Mouse (Mus musculus): ENCODE measurements around the gene Parva. TPM values are rescaled to one million over a fixed set of nuclear protein-coding genes. Genes with fewer than 3 reads are reported as not detected.

Parva gene
- polyA plus RNA-seq, 1 experiment from 2014 or later: 28.5 TPM

DNA sequence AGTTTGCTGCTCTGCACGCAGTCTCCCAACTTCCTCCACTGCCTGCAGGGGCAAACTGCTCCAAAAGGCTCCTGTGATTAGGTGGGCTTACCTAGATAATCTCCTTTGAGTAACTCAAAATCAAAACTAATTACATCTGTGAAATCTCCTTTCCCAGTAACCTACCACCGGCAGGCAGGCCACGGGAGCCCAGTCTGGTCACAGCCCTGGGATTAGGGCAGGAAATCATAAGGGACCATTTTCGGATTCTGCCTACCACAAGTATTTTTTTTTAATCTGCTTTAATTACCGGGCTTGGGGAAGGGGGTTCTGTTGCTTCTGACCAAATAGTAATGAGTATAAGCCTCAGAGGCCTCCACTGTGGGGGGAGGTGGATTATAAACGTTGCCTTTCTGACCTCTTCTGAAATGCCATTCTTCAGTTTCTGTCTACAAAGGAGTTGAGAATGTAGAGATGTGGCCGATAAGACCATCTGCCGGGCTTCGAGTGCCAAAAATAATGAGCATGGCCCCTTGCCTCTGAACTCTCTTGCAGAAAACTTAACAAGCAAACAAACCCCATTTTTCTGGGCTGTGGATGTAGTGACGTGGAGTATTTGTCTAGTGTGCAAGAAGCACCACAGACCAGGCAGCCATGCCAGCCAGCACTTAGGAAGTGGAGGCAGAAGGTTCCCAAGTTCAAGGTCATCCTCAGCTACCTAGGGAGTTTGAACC lies 83.2 kb downstream of the Parva start:
- H3K9ac ChIP-seq (ENCODE audit: low read depth, low read length): no peak overlapping the region
- no peaks in the 10 kb centered on the region for H3K36me3 ChIP-seq (ENCODE audit: control insufficient read depth, insufficient read depth, low read length)
- H3K4me1 ChIP-seq (ENCODE audit: control insufficient read depth, insufficient read depth, low read depth, low read length): no peaks in the 10 kb centered on the region; the same call in 1 of the 2 replicates
- 45% methylated on average over 10 of the region's 10 CpGs for WGBS
- no peak overlapping the region for H3K4me3 ChIP-seq (ENCODE audit: low read length)
- no peaks in the 10 kb centered on the region for H3K27me3 ChIP-seq (replicated peaks; ENCODE audit: control insufficient read depth, insufficient read depth, low read length)
- no peak overlapping the region for H3K4me2 ChIP-seq (ENCODE audit: low read length)
- no peak for ATAC-seq
- H3K27ac ChIP-seq (ENCODE audit: low read depth, low read length): no peak overlapping the region
- no peaks in the 10 kb centered on the region for H3K9me3 ChIP-seq (ENCODE audit: control insufficient read depth, low read length)

DNA sequence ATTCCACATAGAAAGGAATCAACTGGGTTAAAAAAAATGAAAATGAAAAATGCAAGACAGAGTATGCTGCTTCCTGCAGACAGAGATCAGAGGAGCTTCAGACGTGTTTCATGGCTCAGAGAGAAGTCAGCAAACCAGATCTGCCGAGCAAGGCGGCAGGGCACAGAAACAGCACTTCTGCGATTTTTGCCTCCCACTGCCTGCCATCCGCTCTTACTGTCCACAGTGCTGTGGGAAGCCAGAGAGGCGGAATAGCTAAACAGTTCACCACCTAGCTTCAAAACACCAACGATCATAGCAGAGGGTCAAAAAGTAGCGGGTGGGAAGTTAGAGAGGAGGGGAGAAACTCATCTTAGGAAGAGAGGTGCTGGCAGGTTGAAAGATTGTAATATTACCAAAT lies 84.0 kb downstream of the Parva start:
- Histone ChIP-seq H3K4me3 (ENCODE audit: low read length) (no peak overlapping the region), H3K27ac (ENCODE audit: low read depth, low read length) (no peak overlapping the region), H3K36me3 (ENCODE audit: control insufficient read depth, insufficient read depth, low read length) (no peaks in the 10 kb centered on the region), H3K4me2 (ENCODE audit: low read length) (no peak overlapping the region), H3K4me1 (ENCODE audit: control insufficient read depth, insufficient read depth, low read depth, low read length) (no peaks in the 10 kb centered on the region; the same call in 1 of the 2 replicates), H3K9me3 (ENCODE audit: control insufficient read depth, low read length) (no peaks in the 10 kb centered on the region), H3K27me3 (replicated peaks; ENCODE audit: control insufficient read depth, insufficient read depth, low read length) (no peaks in the 10 kb centered on the region), H3K9ac (ENCODE audit: low read depth, low read length) (no peak overlapping the region; the same call in 1 of the 2 replicates)
- 57% methylated on average over 8 of the region's 8 CpGs for WGBS
- ATAC-seq: no peak

DNA sequence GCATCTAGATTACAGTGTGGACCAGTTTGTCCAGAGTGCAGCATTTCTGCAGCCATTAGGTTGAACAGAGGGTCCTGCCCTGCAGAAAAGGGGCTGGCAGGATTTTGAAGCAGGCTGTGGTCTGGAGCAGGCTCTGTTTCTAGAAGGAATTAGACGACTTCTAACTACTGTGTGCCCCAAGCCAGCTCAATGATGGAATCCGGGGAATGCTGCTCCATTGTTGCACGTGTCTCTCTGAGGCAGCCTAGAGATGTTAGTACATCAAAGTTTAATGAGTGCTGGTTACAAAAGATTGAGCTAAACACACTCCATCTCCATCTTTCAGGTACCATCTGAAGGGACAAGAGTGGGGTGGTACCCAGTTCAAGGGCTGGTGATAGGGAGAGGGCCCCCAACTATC lies 85.0 kb downstream of the Parva start:
- Histone ChIP-seq H3K27me3 (replicated peaks; ENCODE audit: control insufficient read depth, insufficient read depth, low read length) (no peaks in the 10 kb centered on the region), H3K4me3 (ENCODE audit: low read length) (no peak overlapping the region), H3K36me3 (ENCODE audit: control insufficient read depth, insufficient read depth, low read length) (no peaks in the 10 kb centered on the region), H3K4me1 (ENCODE audit: control insufficient read depth, insufficient read depth, low read depth, low read length) (no peaks in the 10 kb centered on the region; the same call in 1 of the 2 replicates), H3K27ac (ENCODE audit: low read depth, low read length) (no peak overlapping the region), H3K9ac (ENCODE audit: low read depth, low read length) (no peak overlapping the region), H3K4me2 (ENCODE audit: low read length) (no peak overlapping the region), H3K9me3 (ENCODE audit: control insufficient read depth, low read length) (no peaks in the 10 kb centered on the region)
- ATAC-seq: no peak
- WGBS: 38% methylated on average over 3 of the region's 3 CpGs

DNA sequence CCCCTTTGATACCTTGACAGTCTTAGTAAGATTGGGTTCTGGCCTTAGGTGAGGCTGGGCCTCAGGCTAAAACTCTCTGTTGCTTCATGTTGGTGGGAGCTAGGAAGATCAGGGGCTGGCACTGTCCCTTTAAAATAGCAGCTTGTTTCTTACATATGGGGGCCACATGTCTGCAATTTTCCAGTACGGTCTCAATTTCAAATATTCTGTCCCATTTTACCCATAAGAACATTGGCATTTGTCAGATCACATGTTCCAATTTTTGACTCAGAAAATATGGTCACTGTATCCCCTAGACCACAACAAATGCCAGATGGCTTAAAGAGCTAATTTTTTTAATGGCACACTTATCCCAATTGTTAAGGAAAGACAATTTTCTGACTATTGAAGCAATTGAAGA lies 85.6 kb downstream of the Parva start:
- H3K4me2 ChIP-seq (ENCODE audit: low read length): no peak overlapping the region
- no peaks in the 10 kb centered on the region for H3K27me3 ChIP-seq (replicated peaks; ENCODE audit: control insufficient read depth, insufficient read depth, low read length)
- no peak overlapping the region for H3K27ac ChIP-seq (ENCODE audit: low read depth, low read length)
- no peak for ATAC-seq
- 76% methylated on average over 1 of the region's 1 CpGs for WGBS
- no peaks in the 10 kb centered on the region for H3K9me3 ChIP-seq (ENCODE audit: control insufficient read depth, low read length)
- H3K4me3 ChIP-seq (ENCODE audit: low read length): no peak overlapping the region
- H3K4me1 ChIP-seq (ENCODE audit: control insufficient read depth, insufficient read depth, low read depth, low read length): no peaks in the 10 kb centered on the region; the same call in 1 of the 2 replicates
- no peak overlapping the region for H3K9ac ChIP-seq (ENCODE audit: low read depth, low read length)
- H3K36me3 ChIP-seq (ENCODE audit: control insufficient read depth, insufficient read depth, low read length): no peaks in the 10 kb centered on the region

DNA sequence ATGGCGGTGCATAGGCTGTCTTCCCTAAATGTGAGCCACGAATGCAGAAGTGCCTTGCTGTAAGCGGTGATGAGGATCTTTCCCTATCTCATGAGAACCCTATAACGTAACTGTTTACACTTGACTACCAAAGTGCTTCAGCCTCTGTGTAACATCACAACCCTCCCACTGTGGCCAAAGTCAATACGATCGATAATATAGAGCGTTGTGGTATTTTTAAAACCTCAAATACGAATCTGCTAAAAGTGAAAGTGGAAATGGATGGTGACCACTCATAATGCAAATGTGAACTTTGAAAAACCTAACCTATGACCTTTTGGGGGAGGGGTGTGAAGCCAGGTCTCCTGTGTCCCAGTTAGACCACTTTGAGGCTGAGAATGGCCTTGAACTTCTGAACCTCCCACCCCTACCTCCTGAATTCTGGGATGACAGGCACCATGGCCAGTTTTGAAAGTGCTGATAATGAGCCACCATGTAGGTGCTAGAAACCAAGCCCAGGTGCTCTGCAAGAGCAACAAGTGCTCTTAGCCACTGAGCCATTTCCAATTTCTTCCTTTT lies 87.4 kb downstream of the Parva start:
- Histone ChIP-seq H3K36me3 (ENCODE audit: control insufficient read depth, insufficient read depth, low read length) (no peaks in the 10 kb centered on the region), H3K27ac (ENCODE audit: low read depth, low read length) (no peak overlapping the region), H3K4me1 (ENCODE audit: control insufficient read depth, insufficient read depth, low read depth, low read length) (no peaks in the 10 kb centered on the region; the same call in 1 of the 2 replicates), H3K9me3 (ENCODE audit: control insufficient read depth, low read length) (no peaks in the 10 kb centered on the region), H3K9ac (ENCODE audit: low read depth, low read length) (no peak overlapping the region), H3K4me3 (ENCODE audit: low read length) (no peak overlapping the region), H3K27me3 (replicated peaks; ENCODE audit: control insufficient read depth, insufficient read depth, low read length) (no peaks in the 10 kb centered on the region), H3K4me2 (ENCODE audit: low read length) (no peak overlapping the region)
- 90% methylated on average over 8 of the region's 8 CpGs for WGBS
- no peak for ATAC-seq

DNA sequence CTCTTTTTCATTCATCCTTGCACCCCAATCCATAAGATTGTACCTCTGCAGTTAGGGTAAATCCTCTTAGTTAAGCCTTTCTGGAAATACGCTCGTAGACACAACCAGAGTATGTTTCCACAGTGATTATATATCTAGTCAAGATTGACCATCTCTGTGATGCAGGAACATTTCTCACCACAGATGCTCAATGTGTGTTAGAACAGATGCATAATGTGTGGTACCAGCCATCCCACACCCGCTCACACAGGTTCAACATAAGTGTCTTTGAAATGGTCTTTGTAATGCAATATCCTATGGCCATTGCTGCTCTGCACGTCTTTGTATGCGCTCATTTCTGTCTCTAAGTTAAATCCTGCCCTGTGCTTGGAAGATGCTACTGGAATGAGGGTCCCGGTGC lies 98.2 kb downstream of the Parva start:
- no peak overlapping the region for H3K4me2 ChIP-seq (ENCODE audit: low read length)
- WGBS: 84% methylated on average over 6 of the region's 6 CpGs
- no peaks in the 10 kb centered on the region; the same call in 1 of the 2 replicates for H3K4me1 ChIP-seq (ENCODE audit: control insufficient read depth, insufficient read depth, low read depth, low read length)
- H3K9me3 ChIP-seq (ENCODE audit: control insufficient read depth, low read length): no peaks in the 10 kb centered on the region
- H3K9ac ChIP-seq (ENCODE audit: low read depth, low read length): no peak overlapping the region
- no peaks in the 10 kb centered on the region for H3K36me3 ChIP-seq (ENCODE audit: control insufficient read depth, insufficient read depth, low read length)
- no peak for ATAC-seq
- no peak overlapping the region for H3K27ac ChIP-seq (ENCODE audit: low read depth, low read length)
- H3K27me3 ChIP-seq (replicated peaks; ENCODE audit: control insufficient read depth, insufficient read depth, low read length): no peaks in the 10 kb centered on the region
- no peak overlapping the region for H3K4me3 ChIP-seq (ENCODE audit: low read length)

DNA sequence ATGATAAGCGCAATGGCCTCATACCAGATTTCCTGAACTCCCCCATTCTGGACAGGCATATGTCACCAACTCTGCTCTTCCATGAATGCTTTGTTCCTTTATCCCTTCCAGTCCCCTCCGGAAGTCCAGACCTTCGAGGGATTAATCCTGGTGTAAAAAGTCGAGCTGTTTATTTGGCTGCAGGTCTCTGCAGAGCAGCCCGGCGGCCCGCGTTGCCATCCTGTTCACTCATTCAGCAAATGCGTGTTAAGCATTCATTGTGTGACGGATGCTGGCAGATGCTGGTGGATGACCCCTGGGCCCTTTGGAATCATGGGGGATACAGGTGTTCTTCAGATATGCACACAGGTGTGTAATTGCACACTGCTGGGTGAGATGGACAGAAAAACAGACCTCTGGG lies 98.9 kb downstream of the Parva start:
- 65% methylated on average over 10 of the region's 10 CpGs for WGBS
- H3K4me3 ChIP-seq (ENCODE audit: low read length): no peak overlapping the region
- no peaks in the 10 kb centered on the region; the same call in 1 of the 2 replicates for H3K4me1 ChIP-seq (ENCODE audit: control insufficient read depth, insufficient read depth, low read depth, low read length)
- no peaks in the 10 kb centered on the region for H3K9me3 ChIP-seq (ENCODE audit: control insufficient read depth, low read length)
- no peak overlapping the region for H3K9ac ChIP-seq (ENCODE audit: low read depth, low read length)
- no peaks in the 10 kb centered on the region for H3K27me3 ChIP-seq (replicated peaks; ENCODE audit: control insufficient read depth, insufficient read depth, low read length)
- ATAC-seq: peak; percentile 30; the same call in 1 of the 2 replicates
- H3K36me3 ChIP-seq (ENCODE audit: control insufficient read depth, insufficient read depth, low read length): no peaks in the 10 kb centered on the region
- no peak overlapping the region for H3K4me2 ChIP-seq (ENCODE audit: low read length)
- H3K27ac ChIP-seq (ENCODE audit: low read depth, low read length): no peak overlapping the region; the same call in 1 of the 2 replicates

DNA sequence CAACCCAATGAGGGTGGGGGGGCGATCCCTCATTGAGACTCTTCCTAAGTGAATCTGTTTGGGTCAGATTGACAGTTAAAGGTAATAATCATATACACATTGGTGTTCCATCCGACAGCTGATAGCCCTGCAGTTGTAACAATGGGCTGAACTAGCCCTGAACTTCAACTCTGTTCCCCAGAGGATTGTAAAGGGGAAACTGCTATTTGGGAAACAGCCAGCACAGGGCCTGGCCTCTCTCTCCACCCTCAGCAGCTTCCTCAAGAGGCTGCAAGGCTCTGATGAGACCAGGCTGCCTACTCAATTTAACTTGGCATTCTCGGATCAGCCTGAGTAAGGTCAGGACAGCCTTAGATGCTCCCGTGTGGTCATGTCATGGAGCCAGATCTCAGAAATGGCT lies 99.9 kb downstream of the Parva start:
- H3K4me2 ChIP-seq (ENCODE audit: low read length): no peak overlapping the region
- no peak overlapping the region for H3K9ac ChIP-seq (ENCODE audit: low read depth, low read length)
- no peak overlapping the region for H3K27ac ChIP-seq (ENCODE audit: low read depth, low read length)
- H3K36me3 ChIP-seq (ENCODE audit: control insufficient read depth, insufficient read depth, low read length): no peaks in the 10 kb centered on the region
- no peaks in the 10 kb centered on the region for H3K27me3 ChIP-seq (replicated peaks; ENCODE audit: control insufficient read depth, insufficient read depth, low read length)
- H3K4me1 ChIP-seq (ENCODE audit: control insufficient read depth, insufficient read depth, low read depth, low read length): no peaks in the 10 kb centered on the region; the same call in 1 of the 2 replicates
- ATAC-seq: no peak
- H3K4me3 ChIP-seq (ENCODE audit: low read length): no peak overlapping the region
- 85% methylated on average over 4 of the region's 4 CpGs for WGBS
- no peaks in the 10 kb centered on the region for H3K9me3 ChIP-seq (ENCODE audit: control insufficient read depth, low read length)

DNA sequence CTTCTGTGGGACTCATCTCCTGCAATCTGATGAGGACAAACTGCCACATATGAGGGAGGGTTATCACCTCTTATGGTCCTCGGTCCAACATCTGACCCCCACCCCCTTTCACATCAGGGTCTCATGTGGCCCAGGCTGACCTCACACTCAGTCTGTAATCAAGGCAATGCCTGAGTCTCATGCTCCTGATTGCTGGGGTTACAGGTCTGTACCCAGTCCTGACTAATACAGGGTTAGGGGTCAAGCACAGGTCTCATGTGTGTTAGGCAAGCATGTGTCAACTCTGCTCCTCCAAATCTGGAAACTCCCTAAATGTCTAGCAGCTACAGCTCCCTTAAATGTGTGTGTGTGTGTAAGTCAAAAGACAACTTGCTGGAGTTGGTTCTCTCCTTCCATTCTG lies 100.8 kb downstream of the Parva start:
- no peak overlapping the region for H3K9ac ChIP-seq (ENCODE audit: low read depth, low read length)
- ATAC-seq: no peak
- H3K4me1 ChIP-seq (ENCODE audit: control insufficient read depth, insufficient read depth, low read depth, low read length): no peaks in the 10 kb centered on the region; the same call in 1 of the 2 replicates
- no peaks in the 10 kb centered on the region for H3K36me3 ChIP-seq (ENCODE audit: control insufficient read depth, insufficient read depth, low read length)
- no peak overlapping the region for H3K4me3 ChIP-seq (ENCODE audit: low read length)
- WGBS: 85% methylated on average over 1 of the region's 1 CpGs
- H3K27me3 ChIP-seq (replicated peaks; ENCODE audit: control insufficient read depth, insufficient read depth, low read length): no peaks in the 10 kb centered on the region
- no peak overlapping the region for H3K4me2 ChIP-seq (ENCODE audit: low read length)
- H3K9me3 ChIP-seq (ENCODE audit: control insufficient read depth, low read length): no peaks in the 10 kb centered on the region
- H3K27ac ChIP-seq (ENCODE audit: low read depth, low read length): no peak overlapping the region
